Mouse (Mus musculus) adrenal gland, adult 2 months (tissue): ENCODE results near the gene Schip1. TPM values are rescaled to one million over a fixed set of nuclear protein-coding genes. Genes with fewer than 3 reads are reported as not detected.

Source experiments
- DNase-seq: peaks from one replicate; pipeline ENCODE4 v3.0.0; 2021
- polyA plus RNA-seq: library from polyadenylated mRNA; depleted of rRNA; stranded (reverse); fragments of >200 nt; gene quantifications from 2 replicates; pipeline ENCODE4 v1.2.3, GENCODE M21; 2012
- total RNA-seq, 2 experiments: library from RNA; stranded (reverse); gene quantifications; 2 replicates each; pipeline ENCODE4 v1.2.3; 2021

Gene Schip1
- total and polyA plus RNA-seq, 3 experiments: 3.8 to 10.5 (median 7.2) TPM

GRCm38 (mm10) chr3:68470061-68470460, 405.5 kb downstream of the Schip1 start:
- no peak for DNase-seq

- no peak for DNase-seq
Observed at GRCm38 (mm10) chr3:68470622-68471021, 406.0 kb downstream of the Schip1 start.

GRCm38 (mm10) chr3:68476336-68476735, 411.7 kb downstream of the Schip1 start:
- no peak for DNase-seq

- DNase-seq: no peak
Observed at GRCm38 (mm10) chr3:68477478-68477877, 412.9 kb downstream of the Schip1 start.

GRCm38 (mm10) chr3:68479266-68479665, 414.7 kb downstream of the Schip1 start:
- DNase-seq: no peak

GRCm38 (mm10) chr3:68483517-68483916, 418.9 kb downstream of the Schip1 start:
- DNase-seq: no peak

GRCm38 (mm10) chr3:68484021-68484420, 419.4 kb downstream of the Schip1 start:
- no peak for DNase-seq

- DNase-seq: no peak
Observed at GRCm38 (mm10) chr3:68484561-68484960, 420.0 kb downstream of the Schip1 start.

GRCm38 (mm10) chr3:68487621-68488020, 423.0 kb downstream of the Schip1 start:
- no peak for DNase-seq

GRCm38 (mm10) chr3:68488316-68488715, 423.7 kb downstream of the Schip1 start:
- no peak for DNase-seq

- no peak for DNase-seq
Observed at GRCm38 (mm10) chr3:68491516-68491915, 426.9 kb downstream of the Schip1 start.

- no peak for DNase-seq
Observed at GRCm38 (mm10) chr3:68492066-68492465, 427.5 kb downstream of the Schip1 start.

GRCm38 (mm10) chr3:68492513-68492912, 427.9 kb downstream of the Schip1 start:
- DNase-seq: peak; percentile 38

- peak; percentile 74 for DNase-seq
Observed at GRCm38 (mm10) chr3:68493170-68493585, 428.6 kb downstream of the Schip1 start.

GRCm38 (mm10) chr3:68493586-68494295, 429.1 kb downstream of the Schip1 start:
- DNase-seq: peak; percentile 91

GRCm38 (mm10) chr3:68494296-68495095, 429.9 kb downstream of the Schip1 start:
- DNase-seq: peak; percentile 66

GRCm38 (mm10) chr3:68495096-68495735, 430.6 kb downstream of the Schip1 start:
- DNase-seq: peak; percentile 78

GRCm38 (mm10) chr3:68495736-68496242, 431.2 kb downstream of the Schip1 start:
- peak; percentile 27 for DNase-seq

GRCm38 (mm10) chr3:68496513-68496912, 431.9 kb downstream of the Schip1 start:
- no peak for DNase-seq

GRCm38 (mm10) chr3:68499532-68500152, 435.0 kb downstream of the Schip1 start:
- DNase-seq: no peak

GRCm38 (mm10) chr3:68504838-68505237, 440.2 kb downstream of the Schip1 start:
- DNase-seq: no peak

GRCm38 (mm10) chr3:68506769-68507318, 442.2 kb downstream of the Schip1 start:
- DNase-seq: peak; percentile 17
